Mouse (Mus musculus): Measurements from ENCODE around the gene Fbxl3. TPM values are rescaled to one million over a fixed set of nuclear protein-coding genes. Genes with fewer than 3 reads are reported as not detected.

The Fbxl3 gene
- polyA plus RNA-seq, 1 experiment from 2014 or later: 28.5 TPM

DNA sequence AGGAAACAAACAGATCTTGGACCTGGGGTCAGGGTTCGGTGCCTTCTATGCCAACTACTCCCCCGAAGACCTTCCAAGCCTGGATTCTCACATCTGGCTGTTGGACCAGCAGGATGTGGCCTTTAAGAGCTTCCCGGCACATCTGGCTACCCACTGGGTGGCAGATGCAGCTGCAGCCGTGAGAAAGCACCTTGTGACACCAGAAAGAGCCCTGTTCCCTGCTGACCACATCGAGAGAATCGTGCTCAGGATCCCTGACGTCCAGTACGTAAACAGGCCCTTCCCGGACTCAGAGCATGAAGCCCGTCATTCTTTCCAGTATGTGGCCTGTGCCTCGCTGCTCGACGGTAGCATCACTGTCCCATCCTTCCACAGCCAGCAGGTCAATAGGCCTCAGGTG lies 44.6 kb downstream of the Fbxl3 start:
- no peak for ATAC-seq (replicated peaks; ENCODE audit: low FRiP score, low read depth)
- no peak for TF ChIP-seq CTCF (IDR thresholded peaks at IDR 0.05; ENCODE audit: low read depth)
- H3K9ac ChIP-seq (ENCODE audit: low read depth, low read length): no peak overlapping the region
- no peak overlapping the region for H3K4me2 ChIP-seq (ENCODE audit: low read length)
- DNase-seq (ENCODE audit: low spot score): no peak
- no peaks in the 10 kb centered on the region for H3K4me1 ChIP-seq (replicated peaks; ENCODE audit: insufficient read depth, low read length)
- H3K27ac ChIP-seq: no peak overlapping the region
- no peaks in the 10 kb centered on the region for H3K27me3 ChIP-seq (ENCODE audit: insufficient read depth, low read length)
- 84% methylated on average over 13 of the region's 13 CpGs for WGBS
- no peak overlapping the region for H3K4me3 ChIP-seq (replicated peaks; ENCODE audit: low read depth, low read length)
- H3K36me3 ChIP-seq (ENCODE audit: insufficient read depth, low read length): no peaks in the 10 kb centered on the region
- H3K9me3 ChIP-seq (replicated peaks; ENCODE audit: low read length): no peaks in the 10 kb centered on the region

DNA sequence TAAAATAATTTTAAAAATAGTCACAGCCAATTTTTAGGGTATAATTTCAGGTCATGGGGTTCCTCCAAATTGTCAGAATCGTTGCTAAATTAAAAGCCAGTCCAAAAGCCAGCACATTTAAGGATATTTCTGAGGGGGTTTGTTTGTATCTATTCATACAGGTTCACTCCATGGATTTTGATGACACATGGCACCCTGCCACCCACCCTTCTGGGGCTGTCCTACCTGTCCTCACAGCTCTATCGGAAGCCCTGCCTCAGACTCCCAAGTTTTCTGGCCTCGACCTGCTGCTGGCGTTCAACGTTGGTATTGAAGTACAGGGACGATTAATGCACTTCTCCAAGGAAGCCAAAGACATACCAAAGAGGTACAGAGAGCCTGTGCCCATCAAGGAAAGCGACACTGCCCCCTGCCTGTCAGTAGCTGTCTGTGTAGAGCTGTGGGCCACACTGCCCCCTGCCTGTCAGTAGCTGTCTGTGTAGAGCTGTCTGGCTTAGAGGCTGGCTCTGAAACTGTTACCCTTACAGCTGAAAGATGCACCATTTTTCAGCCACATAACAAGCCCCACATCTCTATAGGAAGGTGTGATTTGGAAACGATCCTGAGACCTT lies 48.1 kb downstream of the Fbxl3 start:
- peak; percentile 100 for TF ChIP-seq CTCF (IDR thresholded peaks at IDR 0.05; ENCODE audit: low read depth)
- WGBS: 40% methylated on average over 8 of the region's 8 CpGs
- Histone ChIP-seq H3K9me3 (replicated peaks; ENCODE audit: low read length) (no peaks in the 10 kb centered on the region), H3K4me2 (ENCODE audit: low read length) (no peak overlapping the region), H3K27me3 (ENCODE audit: insufficient read depth, low read length) (no peaks in the 10 kb centered on the region), H3K9ac (ENCODE audit: low read depth, low read length) (no peak overlapping the region), H3K27ac (no peak overlapping the region), H3K36me3 (ENCODE audit: insufficient read depth, low read length) (no peaks in the 10 kb centered on the region), H3K4me1 (replicated peaks; ENCODE audit: insufficient read depth, low read length) (no peaks in the 10 kb centered on the region), H3K4me3 (replicated peaks; ENCODE audit: low read depth, low read length) (no peak overlapping the region)
- peak; percentile 86 for DNase-seq (ENCODE audit: low spot score)
- ATAC-seq (replicated peaks; ENCODE audit: low FRiP score, low read depth): peak; percentile 91

DNA sequence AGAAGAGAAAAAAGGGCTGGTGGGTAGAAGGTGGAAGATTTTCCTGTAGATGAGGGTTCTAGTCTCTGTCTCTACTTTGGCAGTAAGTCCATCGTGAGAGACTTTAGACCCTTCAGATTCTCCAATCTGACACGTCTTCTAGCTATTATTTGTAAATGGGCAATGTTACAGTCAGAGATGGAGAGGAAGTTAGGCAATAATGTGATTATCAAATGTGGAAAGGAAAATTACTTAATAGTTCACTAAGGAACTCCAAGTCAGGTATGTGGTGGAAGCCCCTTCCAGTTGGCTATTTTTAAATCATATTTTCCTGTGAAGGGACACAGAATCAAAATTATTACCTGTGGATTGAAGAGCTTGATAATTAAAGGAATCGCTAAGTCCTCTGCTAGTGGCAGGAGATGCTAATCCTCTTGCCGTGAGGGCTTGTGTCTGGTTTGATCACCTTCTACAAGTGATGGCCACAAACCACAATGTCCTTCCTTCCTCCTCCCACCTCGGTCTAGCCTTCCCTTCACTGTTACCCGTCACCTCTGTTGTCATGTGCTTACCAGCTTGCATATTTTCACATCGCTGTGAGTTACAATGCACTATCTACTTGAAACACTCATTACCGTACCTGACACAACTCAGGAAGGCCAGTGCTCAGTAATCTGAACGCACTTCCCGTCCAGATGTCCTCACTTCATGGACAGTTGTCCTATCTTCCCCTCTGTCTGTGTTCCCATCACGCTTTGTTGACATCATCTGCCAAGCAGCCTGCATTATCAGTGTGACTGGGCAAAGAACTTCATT lies 50.9 kb downstream of the Fbxl3 start:
- H3K27me3 ChIP-seq (ENCODE audit: insufficient read depth, low read length): no peaks in the 10 kb centered on the region
- no peak overlapping the region for H3K9ac ChIP-seq (ENCODE audit: low read depth, low read length)
- DNase-seq (ENCODE audit: low spot score) (no peak), ATAC-seq (replicated peaks; ENCODE audit: low FRiP score, low read depth) (no peak)
- no peaks in the 10 kb centered on the region for H3K4me1 ChIP-seq (replicated peaks; ENCODE audit: insufficient read depth, low read length)
- H3K36me3 ChIP-seq (ENCODE audit: insufficient read depth, low read length): no peaks in the 10 kb centered on the region
- H3K27ac ChIP-seq: no peak overlapping the region
- no peak for TF ChIP-seq CTCF (IDR thresholded peaks at IDR 0.05; ENCODE audit: low read depth)
- no peaks in the 10 kb centered on the region for H3K9me3 ChIP-seq (replicated peaks; ENCODE audit: low read length)
- H3K4me3 ChIP-seq (replicated peaks; ENCODE audit: low read depth, low read length): no peak overlapping the region
- WGBS: 84% methylated on average over 11 of the region's 11 CpGs
- H3K4me2 ChIP-seq (ENCODE audit: low read length): no peak overlapping the region

DNA sequence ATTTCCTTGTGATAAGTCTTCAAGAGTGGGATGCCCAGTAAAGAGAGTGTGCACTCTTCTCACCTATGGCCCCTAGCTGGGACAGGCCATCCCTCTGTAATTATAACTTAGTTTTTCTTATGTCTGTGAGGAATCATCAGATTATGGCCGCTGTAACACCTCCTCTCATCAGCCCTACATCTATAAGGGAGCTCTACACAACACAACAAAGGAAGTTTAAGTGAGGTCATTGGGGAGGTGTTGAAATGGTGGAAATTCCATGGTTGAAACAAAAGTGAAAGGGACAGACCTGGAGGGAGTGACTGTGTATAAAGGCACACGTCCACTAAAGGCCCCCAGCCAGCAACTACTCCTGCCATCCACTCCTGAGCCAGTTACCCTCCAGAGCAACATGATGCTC lies 52.7 kb downstream of the Fbxl3 start, which contains the start of gene Acod1:
TSS of gene Acod1 (plus strand) at position 301 of the 400 bp plus-strand sequence.
- no peaks in the 10 kb centered on the region for H3K36me3 ChIP-seq (ENCODE audit: insufficient read depth, low read length)
- ATAC-seq (replicated peaks; ENCODE audit: low FRiP score, low read depth) (no peak), DNase-seq (ENCODE audit: low spot score) (no peak)
- no peak within 1 kb of the TSS for H3K9ac ChIP-seq (ENCODE audit: low read depth, low read length)
- no peaks in the 10 kb centered on the region for H3K27me3 ChIP-seq (ENCODE audit: insufficient read depth, low read length)
- no peaks in the 10 kb centered on the region for H3K9me3 ChIP-seq (replicated peaks; ENCODE audit: low read length)
- H3K4me2 ChIP-seq (ENCODE audit: low read length): no peak within 1 kb of the TSS
- 80% methylated on average over 2 of the region's 2 CpGs for WGBS
- no peaks in the 10 kb centered on the region for H3K4me1 ChIP-seq (replicated peaks; ENCODE audit: insufficient read depth, low read length)
- H3K27ac ChIP-seq: no peak within 1 kb of the TSS
- H3K4me3 ChIP-seq (replicated peaks; ENCODE audit: low read depth, low read length): no peak within 1 kb of the TSS
- no peak for TF ChIP-seq CTCF (IDR thresholded peaks at IDR 0.05; ENCODE audit: low read depth)

DNA sequence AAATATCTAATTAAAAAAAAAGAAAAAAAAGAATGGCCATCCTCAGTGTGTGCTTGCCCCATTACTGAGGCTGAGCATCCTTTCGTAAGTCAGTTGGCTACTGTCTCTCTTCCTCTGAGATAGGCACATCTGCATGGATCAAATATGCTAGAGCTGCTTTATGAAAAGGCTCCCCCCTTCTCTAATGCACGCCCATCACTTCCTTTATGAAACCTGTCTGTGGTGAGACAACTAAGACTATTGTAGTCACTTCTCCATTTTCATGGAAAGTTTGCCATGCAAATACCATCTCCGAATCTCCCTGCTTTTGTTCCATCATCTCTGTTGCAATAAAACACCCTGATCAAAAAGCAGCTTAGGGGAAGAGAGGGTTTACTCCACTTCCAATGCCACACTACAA lies 62.4 kb downstream of the Fbxl3 start:
- Histone ChIP-seq H3K4me2 (ENCODE audit: low read length) (no peak overlapping the region), H3K27ac (no peak overlapping the region), H3K4me3 (replicated peaks; ENCODE audit: low read depth, low read length) (no peak overlapping the region), H3K4me1 (replicated peaks; ENCODE audit: insufficient read depth, low read length) (no peaks in the 10 kb centered on the region), H3K27me3 (ENCODE audit: insufficient read depth, low read length) (no peaks in the 10 kb centered on the region), H3K9me3 (replicated peaks; ENCODE audit: low read length) (no peaks in the 10 kb centered on the region), H3K9ac (ENCODE audit: low read depth, low read length) (no peak overlapping the region), H3K36me3 (ENCODE audit: insufficient read depth, low read length) (no peaks in the 10 kb centered on the region)
- ATAC-seq (replicated peaks; ENCODE audit: low FRiP score, low read depth): no peak
- TF ChIP-seq CTCF (IDR thresholded peaks at IDR 0.05; ENCODE audit: low read depth): no peak
- peak; percentile 8 for DNase-seq (ENCODE audit: low spot score)
- 85% methylated on average over 3 of the region's 3 CpGs for WGBS

DNA sequence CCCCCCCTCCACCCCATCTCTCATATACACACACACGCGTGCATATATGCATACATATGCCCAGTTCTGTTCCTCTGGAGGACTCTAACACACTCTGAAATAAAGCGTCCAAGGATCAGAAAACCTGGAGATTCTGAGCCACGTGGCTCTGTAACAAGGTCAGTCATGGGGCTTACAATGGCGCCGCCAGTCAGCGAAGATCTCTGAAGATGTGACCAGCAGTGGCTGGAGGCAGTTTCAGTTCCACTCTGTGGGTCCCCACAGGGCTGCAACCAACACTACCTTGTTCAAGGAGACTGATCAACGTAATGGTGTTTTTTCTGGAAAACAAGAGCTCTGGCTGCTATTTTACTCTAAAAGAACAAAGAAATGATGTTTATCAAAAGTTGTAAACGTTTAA lies 65.3 kb downstream of the Fbxl3 start:
- H3K4me2 ChIP-seq (ENCODE audit: low read length): no peak overlapping the region
- WGBS: 80% methylated on average over 9 of the region's 9 CpGs
- no peaks in the 10 kb centered on the region for H3K4me1 ChIP-seq (replicated peaks; ENCODE audit: insufficient read depth, low read length)
- H3K9ac ChIP-seq (ENCODE audit: low read depth, low read length): no peak overlapping the region
- no peak for ATAC-seq (replicated peaks; ENCODE audit: low FRiP score, low read depth)
- TF ChIP-seq CTCF (IDR thresholded peaks at IDR 0.05; ENCODE audit: low read depth): no peak
- no peak overlapping the region; the same call in 1 of the 2 replicates for H3K27ac ChIP-seq
- H3K36me3 ChIP-seq (ENCODE audit: insufficient read depth, low read length): no peaks in the 10 kb centered on the region
- H3K27me3 ChIP-seq (ENCODE audit: insufficient read depth, low read length): no peaks in the 10 kb centered on the region
- H3K4me3 ChIP-seq (replicated peaks; ENCODE audit: low read depth, low read length): no peak overlapping the region
- DNase-seq (ENCODE audit: low spot score): no peak
- H3K9me3 ChIP-seq (replicated peaks; ENCODE audit: low read length): no peaks in the 10 kb centered on the region
